Mouse (Mus musculus): ENCODE measurements around the gene Ubap2l. TPM values are rescaled to one million over a fixed set of nuclear protein-coding genes. Genes with fewer than 3 reads are reported as not detected.

Ubap2l gene
- 124 and 134 TPM in 2 replicates for total RNA-seq (2015; ENCODE audit: low replicate concordance)
- total RNA-seq (2017; ENCODE audit: low replicate concordance): 106 and 129 TPM in 2 replicates

- ATAC-seq (replicated peaks; ENCODE audit: low FRiP score, poor library complexity, severe bottlenecking): peak; percentile 87
These were observed at the start of gene Ubap2l for GRCm38 (mm10) chr3:90052351-90053241. Ubap2l (minus strand) TSS chr3:90052628.

GRCm38 (mm10) chr3:90101673-90102072 is 49.2 kb upstream of the Ubap2l start:
- ATAC-seq (replicated peaks; ENCODE audit: low FRiP score, poor library complexity, severe bottlenecking): no peak

GRCm38 (mm10) chr3:90101010-90101409 is 48.6 kb upstream of the Ubap2l start:
- 0 out of 2 replicates have a peak, but pooled peaks have one; percentile 27 for ATAC-seq (replicated peaks; ENCODE audit: low FRiP score, poor library complexity, severe bottlenecking)

DNA sequence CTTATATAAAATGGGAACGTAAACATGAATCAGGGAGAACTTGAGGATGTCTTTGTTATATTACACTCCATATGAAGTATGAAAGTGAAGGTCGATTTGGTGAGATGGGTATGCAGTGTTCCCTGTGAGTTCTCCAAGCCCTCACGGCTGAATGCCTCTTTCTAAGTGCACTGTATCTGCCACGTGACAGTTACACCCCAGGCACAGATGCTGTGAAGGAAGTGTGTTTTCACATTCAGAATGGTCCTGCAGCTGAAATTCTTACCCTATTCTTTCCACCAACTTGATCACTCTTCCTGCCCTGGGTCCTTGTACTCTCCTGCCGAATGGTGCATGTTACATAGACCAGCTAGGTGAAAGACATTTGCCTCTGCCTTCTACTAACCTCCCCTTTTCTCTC is 45.5 kb upstream of the Ubap2l start:
- no peak for ATAC-seq (replicated peaks; ENCODE audit: low FRiP score, poor library complexity, severe bottlenecking)

GRCm38 (mm10) chr3:90094453-90094852 is 42.0 kb upstream of the Ubap2l start:
- no peak for ATAC-seq (replicated peaks; ENCODE audit: low FRiP score, poor library complexity, severe bottlenecking)

DNA sequence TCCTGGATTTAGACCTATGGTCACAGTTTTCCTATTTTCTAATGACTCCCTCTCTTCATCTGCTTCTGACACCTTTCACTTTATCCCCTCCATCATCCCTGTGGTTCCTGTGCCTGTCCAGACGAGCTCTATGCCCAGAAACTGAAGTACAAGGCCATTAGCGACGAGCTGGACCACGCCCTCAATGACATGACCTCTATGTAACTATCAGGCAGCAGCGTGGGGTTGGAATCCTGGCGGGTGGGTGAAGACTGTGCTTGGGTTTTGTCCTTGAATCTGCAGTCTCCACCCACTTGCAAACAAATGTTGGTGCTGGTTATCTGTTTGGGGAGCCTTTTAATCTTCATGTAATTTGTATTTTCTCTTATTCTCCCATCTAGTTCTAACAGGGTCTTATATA is 38.5 kb upstream of the Ubap2l start:
- ATAC-seq (replicated peaks; ENCODE audit: low FRiP score, poor library complexity, severe bottlenecking): no peak

DNA sequence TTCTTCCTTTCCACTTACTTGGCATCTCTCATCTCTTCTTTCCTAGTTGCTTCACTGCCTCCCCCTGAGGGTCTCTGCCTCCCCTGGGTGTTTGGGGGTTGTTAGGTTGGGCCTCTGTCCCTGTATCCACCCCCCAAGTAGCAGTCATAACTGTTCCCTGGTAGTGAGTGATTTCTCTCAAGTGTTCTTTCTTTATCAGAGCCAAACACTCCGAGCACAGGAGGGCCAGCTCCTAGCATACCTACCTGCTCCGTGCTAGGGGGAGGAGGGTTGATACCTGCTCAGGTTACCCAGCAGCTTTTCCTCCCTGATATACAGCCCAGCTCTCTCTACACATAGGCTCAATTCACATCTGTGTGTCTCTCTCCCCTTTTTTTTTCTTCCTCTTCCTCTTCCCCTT is 36.2 kb upstream of the Ubap2l start:
- no peak for ATAC-seq (replicated peaks; ENCODE audit: low FRiP score, poor library complexity, severe bottlenecking)

GRCm38 (mm10) chr3:90086068-90086467 is 33.6 kb upstream of the Ubap2l start:
- no peak for ATAC-seq (replicated peaks; ENCODE audit: low FRiP score, poor library complexity, severe bottlenecking)

DNA sequence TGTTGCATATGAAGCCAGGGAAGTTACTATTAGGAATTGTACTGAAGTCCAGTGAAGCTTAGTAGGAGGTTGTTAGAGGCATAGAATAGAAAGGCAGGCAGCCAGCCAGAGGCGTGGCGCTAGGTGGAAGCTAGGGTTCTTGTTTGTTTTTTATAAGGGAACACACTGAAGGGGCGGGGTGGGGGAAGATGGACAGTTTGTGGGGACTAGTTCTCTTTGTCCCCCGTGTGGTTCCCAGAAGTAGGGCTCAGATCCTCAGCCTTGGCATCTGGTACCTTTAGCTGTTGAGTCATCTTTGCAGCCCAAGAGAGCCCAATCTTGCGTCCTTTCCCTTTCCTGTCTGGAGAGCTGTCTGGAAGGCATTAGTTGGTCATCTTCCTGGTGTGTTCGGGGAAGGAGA is 32.9 kb upstream of the Ubap2l start:
- no peak for ATAC-seq (replicated peaks; ENCODE audit: low FRiP score, poor library complexity, severe bottlenecking)

- ATAC-seq (replicated peaks; ENCODE audit: low FRiP score, poor library complexity, severe bottlenecking): no peak
These were observed 32.4 kb upstream of the Ubap2l start for GRCm38 (mm10) chr3:90084790-90085189.

DNA sequence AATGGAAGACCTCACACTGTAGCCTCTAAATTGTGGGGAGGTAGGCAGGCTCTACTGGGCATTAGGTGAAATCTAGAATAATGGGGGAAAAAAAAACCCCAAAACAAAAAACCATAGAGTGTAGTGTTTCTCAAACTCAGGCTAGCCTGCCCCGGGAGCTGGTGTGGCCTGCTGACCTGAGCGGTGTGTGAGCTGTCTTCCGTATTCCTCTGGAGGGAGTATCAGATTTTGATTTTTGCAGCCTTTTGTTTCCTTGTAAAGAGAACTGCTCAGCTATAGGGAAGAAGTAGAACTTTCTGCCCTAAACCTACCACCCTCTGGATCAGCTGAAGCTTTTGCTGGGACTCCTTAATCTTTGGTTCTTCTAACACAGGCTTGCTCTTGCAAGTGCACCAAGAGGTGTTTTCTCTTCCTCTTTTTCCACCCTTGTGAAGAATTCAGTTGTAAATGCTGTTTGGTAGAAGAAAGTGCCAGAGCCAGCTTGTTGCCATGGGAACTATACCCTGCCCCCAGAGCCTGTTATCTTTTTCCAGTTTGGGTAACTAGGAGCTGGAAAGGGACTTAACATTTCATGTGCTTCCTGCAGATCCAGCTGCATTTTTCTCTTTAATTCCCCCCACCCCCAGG is 31.4 kb upstream of the Ubap2l start:
- ATAC-seq (replicated peaks; ENCODE audit: low FRiP score, poor library complexity, severe bottlenecking): no peak

- ATAC-seq (replicated peaks; ENCODE audit: low FRiP score, poor library complexity, severe bottlenecking): no peak
These were observed 30.6 kb upstream of the Ubap2l start for GRCm38 (mm10) chr3:90083034-90083433.

DNA sequence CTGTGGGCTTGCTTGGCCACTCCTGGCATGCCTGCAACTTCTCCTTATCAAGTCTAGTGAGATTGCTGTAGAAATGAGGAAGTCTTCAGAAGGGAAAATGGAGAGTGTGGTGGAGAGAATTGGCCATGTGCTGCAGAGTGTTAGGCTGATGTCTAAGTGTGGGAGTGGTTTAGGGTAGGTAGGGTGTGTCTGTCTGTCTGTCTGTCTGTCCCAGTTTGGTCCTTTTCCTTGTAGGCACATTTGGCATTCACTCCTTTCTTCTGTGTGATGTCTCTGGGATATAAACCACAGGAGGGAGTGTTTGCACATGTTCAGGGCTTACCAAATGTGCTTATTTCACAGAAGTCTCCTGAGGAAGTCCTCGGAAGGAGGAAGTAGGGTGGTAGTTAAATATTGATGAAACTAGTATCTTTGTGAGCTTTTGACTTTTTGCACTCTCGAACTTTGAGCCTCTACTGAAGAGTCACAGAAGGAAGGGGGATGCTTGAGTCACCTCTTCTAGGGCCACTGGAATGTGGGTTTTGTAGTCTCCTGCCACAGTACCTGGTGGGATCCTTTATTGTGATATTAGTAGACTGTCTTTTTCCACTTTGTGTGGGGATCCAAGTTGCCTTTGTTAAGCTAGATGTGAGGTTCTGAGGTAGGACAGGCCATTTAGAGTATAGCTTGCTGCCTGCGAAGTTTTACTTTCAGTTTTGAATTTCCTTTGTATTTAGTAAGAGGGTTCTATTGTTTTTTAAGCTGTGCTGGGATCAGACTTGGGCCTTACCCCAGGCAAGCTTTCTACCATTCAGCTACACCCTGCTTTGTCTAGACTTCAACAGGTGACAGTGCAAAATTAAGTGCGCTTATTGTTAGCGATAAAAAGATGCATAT is 29.2 kb upstream of the Ubap2l start:
- no peak for ATAC-seq (replicated peaks; ENCODE audit: low FRiP score, poor library complexity, severe bottlenecking)

DNA sequence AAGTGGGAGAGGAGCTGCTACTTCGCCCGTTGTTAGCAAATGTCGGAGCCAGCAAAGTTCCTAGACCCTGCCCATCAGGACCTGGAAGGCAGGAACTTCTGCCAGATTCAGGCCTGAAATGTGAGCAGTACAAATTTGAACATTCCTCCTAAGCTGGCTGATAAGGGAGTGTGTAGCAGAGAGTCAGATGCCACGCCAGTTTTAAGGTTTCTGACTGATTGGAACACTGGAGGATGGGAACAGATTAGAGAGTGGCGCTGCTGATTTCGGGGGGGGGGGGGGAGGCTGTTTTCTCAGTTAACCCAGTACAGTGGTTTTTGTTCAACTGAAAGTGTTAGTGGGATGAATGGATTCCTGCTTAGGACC is 28.1 kb upstream of the Ubap2l start:
- ATAC-seq (replicated peaks; ENCODE audit: low FRiP score, poor library complexity, severe bottlenecking): peak; percentile 17; the same call in 1 of the 2 replicates

DNA sequence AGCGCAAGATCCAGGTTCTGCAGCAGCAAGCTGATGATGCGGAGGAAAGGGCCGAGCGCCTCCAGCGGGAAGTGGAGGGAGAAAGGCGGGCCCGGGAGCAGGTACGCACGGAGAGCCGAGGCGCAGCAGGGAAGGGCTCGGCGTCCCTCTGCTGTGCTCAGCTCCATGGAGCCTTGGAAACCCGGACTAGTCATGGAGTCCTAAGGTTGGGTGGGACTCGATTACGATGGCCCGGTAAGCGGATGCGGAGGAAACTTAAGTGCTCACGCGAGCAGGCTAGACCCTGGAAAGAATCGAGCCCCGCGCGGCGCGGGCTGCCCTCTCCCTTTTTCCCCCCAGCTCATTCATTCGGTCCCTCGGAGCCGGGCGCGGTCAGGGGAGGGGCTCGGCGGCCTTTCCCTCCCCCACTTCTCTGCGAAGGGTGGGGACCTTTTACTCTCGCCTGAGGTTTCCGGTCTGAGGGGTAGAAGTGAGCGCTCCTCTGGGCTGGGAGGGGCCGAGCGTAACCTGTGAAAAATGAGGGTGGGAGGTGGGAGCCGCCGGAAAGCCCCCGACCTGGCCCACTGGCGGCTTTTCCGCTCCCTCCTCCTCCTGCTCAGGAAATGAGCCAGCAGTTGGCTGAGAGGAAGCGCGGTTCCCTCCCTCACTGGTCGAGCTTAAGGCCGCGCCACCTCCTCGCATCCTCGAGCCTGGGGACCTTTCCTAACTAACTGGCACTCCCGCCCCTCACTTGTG is 27.5 kb upstream of the Ubap2l start:
- ATAC-seq (replicated peaks; ENCODE audit: low FRiP score, poor library complexity, severe bottlenecking): peak; percentile 59

- peak; percentile 91 for ATAC-seq (replicated peaks; ENCODE audit: low FRiP score, poor library complexity, severe bottlenecking)
These were observed 26.8 kb upstream of the Ubap2l start for GRCm38 (mm10) chr3:90079133-90079762.

DNA sequence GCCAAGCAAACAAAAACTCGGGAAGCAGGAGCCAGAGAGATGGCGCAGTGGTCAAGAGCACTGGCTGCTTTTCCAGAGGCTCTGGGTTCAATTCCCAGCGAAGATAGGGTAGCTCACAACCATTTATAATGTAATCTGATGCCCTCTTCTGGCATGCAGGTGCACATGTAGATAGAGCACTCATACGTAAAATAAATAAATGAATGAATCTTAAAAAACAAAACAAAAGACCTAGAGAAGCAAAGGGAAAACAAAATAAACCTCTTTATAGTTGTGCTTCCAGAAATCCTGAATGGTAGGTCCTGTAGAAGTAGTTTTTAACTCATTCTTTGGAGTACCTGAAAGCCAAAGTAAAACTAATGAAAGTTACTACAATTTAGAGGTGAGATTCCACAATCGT is 25.8 kb upstream of the Ubap2l start:
- no peak for ATAC-seq (replicated peaks; ENCODE audit: low FRiP score, poor library complexity, severe bottlenecking)

GRCm38 (mm10) chr3:90076921-90077716 is 24.7 kb upstream of the Ubap2l start:
- no peak for ATAC-seq (replicated peaks; ENCODE audit: low FRiP score, poor library complexity, severe bottlenecking)
